Mouse (Mus musculus) liver, embryonic 14.5 days (tissue): Measurements from ENCODE around the gene Alkbh4. TPM values are rescaled to one million over a fixed set of nuclear protein-coding genes. Genes with fewer than 3 reads are reported as not detected.

Experiments
- ATAC-seq: fragments of 200-750 bp; cut with Nextera tagmentation; 2 replicates; pipeline ENCODE4 v1.8.0; 2017; ENCODE audit warnings: moderate number of reproducible peaks, mild to moderate bottlenecking, moderate library complexity; ENCODE audit not compliant: insufficient read depth
- DNase-seq, 3 experiments: peaks; one replicate each; pipeline ENCODE4 v3.0.0-alpha.2; 2012 to 2013; ENCODE audit warnings: low read depth in 3 of 3, low spot score in 3 of 3
- H3K27ac ChIP-seq: fragments of 300-500 bp; sonication (generic); 2 replicates; pipeline ENCODE4 v1.5.1; 2014; ENCODE audit warnings: moderate library complexity, mild to moderate bottlenecking, control low read depth, inconsistent platforms
- H3K27me3 ChIP-seq: fragments of 300-500 bp; sonication (generic); 2 replicates; pipeline ENCODE4 v1.6.1; 2014; ENCODE audit warnings: mild to moderate bottlenecking, low read length, moderate library complexity; ENCODE audit not compliant: control insufficient read depth, insufficient read depth
- H3K36me3 ChIP-seq: fragments of 300-500 bp; sonication (generic); replicated peaks from 2 replicates; pipeline ENCODE4 v1.6.1; 2014; ENCODE audit warnings: low read depth; ENCODE audit not compliant: control insufficient read depth, insufficient read depth
- H3K4me1 ChIP-seq, 2 experiments: fragments of 200-500 bp in 1 of 2; fragments of 300-500 bp in 1 of 2; sonication (generic) in 1 of 2; replicated peaks; 2 replicates each; pipeline ENCODE4 v1.6.1; 2012 to 2014; ENCODE audit warnings: antibody characterized with exemption in 1 of 2, inconsistent platforms in 1 of 2, low read length in 1 of 2; ENCODE audit not compliant: control insufficient read depth in 2 of 2, insufficient read depth in 2 of 2
- H3K4me2 ChIP-seq: fragments of 300-500 bp; sonication (generic); 2 replicates; pipeline ENCODE4 v1.6.1; 2014; ENCODE audit warnings: low read depth, mild to moderate bottlenecking, control low read depth, moderate library complexity
- H3K4me3 ChIP-seq, 2 experiments: fragments of 200-500 bp in 1 of 2; fragments of 300-500 bp in 1 of 2; sonication (generic) in 1 of 2; 2 replicates each; pipeline ENCODE4 v1.5.1; 2012 to 2014; ENCODE audit warnings: low read depth in 2 of 2, low read length in 2 of 2, mild to moderate bottlenecking in 2 of 2, control low read depth in 1 of 2, inconsistent platforms in 1 of 2, moderate library complexity in 1 of 2; ENCODE audit not compliant: insufficient read depth in 1 of 2
- H3K9ac ChIP-seq: fragments of 300-500 bp; sonication (generic); replicated peaks from 2 replicates; pipeline ENCODE4 v1.6.1; 2014; ENCODE audit warnings: mild to moderate bottlenecking, control low read depth, moderate library complexity
- H3K9me3 ChIP-seq: fragments of 300-500 bp; sonication (generic); 2 replicates; pipeline ENCODE4 v1.6.1; 2016; ENCODE audit warnings: low read length, mixed read lengths; ENCODE audit not compliant: control insufficient read depth
- CTCF ChIP-seq: IDR thresholded peaks from 2 replicates; pipeline ENCODE4 v1.5.1; 2016; ENCODE audit warnings: antibody characterized with exemption, low read depth, control low read depth
- EP300 ChIP-seq: IDR thresholded peaks from 2 replicates; pipeline ENCODE4 v1.6.1; 2016; ENCODE audit warnings: antibody characterized with exemption, low read depth
- WGBS: fragments of 180-500 bp; shearing (Covaris S2); extraction: QIAGEN DNeasy Blood & Tissue Kit; methylation state at CpG from one replicate; pipeline ENCODE4 v1.1.7; 2014; ENCODE audit not compliant: insufficient replicate concordance; 5-methylcytosine and 5-hydroxymethylcytosine counted together
- polyA plus RNA-seq, 2 experiments: library from polyadenylated mRNA; depleted of rRNA in 1 of 2; stranded (reverse) in 1 of 2; unstranded in 1 of 2; fragments of >200 nt; fragmentation: Nextera tagmentation in 1 of 2; extraction: Ambion mirVana in 1 of 2; gene quantifications; 2 replicates each; pipeline versions ENCODE4 v1.2.1 to v1.2.3; 2012 to 2014

Alkbh4 gene
- polyA plus RNA-seq, 2 experiments: 7.0 to 8.2 TPM

- peaks cover 4% of the 10 kb centered on the region for H3K9me3 ChIP-seq
- ATAC-seq: peak; percentile 38; the same call in 1 of the 2 replicates
- TF ChIP-seq CTCF (no peak), EP300 (no peak)
- H3K36me3 ChIP-seq: no peaks in the 10 kb centered on the region
- 13% methylated on average over 17 of the region's 17 CpGs for WGBS
- peak overlapping the region; percentile 1; the same call in 1 of the 2 replicates for H3K27ac ChIP-seq
- no peaks in the 10 kb centered on the region for H3K27me3 ChIP-seq
- H3K4me2 ChIP-seq: peak overlapping the region; percentile 81
- peak overlapping the region; percentile 58 to 65 for H3K4me3 ChIP-seq
- H3K9ac ChIP-seq: peak overlapping the region; percentile 71
- DNase-seq: peak in 1 of 3 experiments; percentile 30
- H3K4me1 ChIP-seq: peaks cover 0 to 15% of the 10 kb centered on the region in 2 experiments; a peak in 3 of 4 replicates
Observed at GRCm38 (mm10) chr5:136171363-136172341, 35.7 kb downstream of the Alkbh4 start.

GRCm38 (mm10) chr5:136172939-136173338 lies 37.0 kb downstream of the Alkbh4 start:
- ATAC-seq (no peak), DNase-seq (no peak)
- TF ChIP-seq EP300 (no peak), CTCF (no peak)
- Histone ChIP-seq H3K36me3 (no peaks in the 10 kb centered on the region), H3K4me3 (no peak overlapping the region), H3K4me2 (no peak overlapping the region), H3K27ac (no peak overlapping the region), H3K9me3 (peaks cover 4% of the 10 kb centered on the region), H3K27me3 (no peaks in the 10 kb centered on the region), H3K4me1 (peaks cover 0 to 15% of the 10 kb centered on the region in 2 experiments; a peak in 3 of 4 replicates), H3K9ac (no peak overlapping the region)
- 62% methylated on average over 9 of the region's 9 CpGs for WGBS

GRCm38 (mm10) chr5:136173606-136174463 lies 37.9 kb downstream of the Alkbh4 start:
- WGBS: 38% methylated on average over 9 of the region's 9 CpGs
- Histone ChIP-seq H3K36me3 (no peaks in the 10 kb centered on the region; the same call in 1 of the 2 replicates), H3K4me2 (no peak overlapping the region), H3K9ac (no peak overlapping the region), H3K9me3 (no peaks in the 10 kb centered on the region), H3K4me1 (peaks cover 0 to 15% of the 10 kb centered on the region in 2 experiments; a peak in 3 of 4 replicates), H3K4me3 (no peak overlapping the region), H3K27me3 (no peaks in the 10 kb centered on the region), H3K27ac (no peak overlapping the region)
- no peak for TF ChIP-seq EP300
- no peak for TF ChIP-seq CTCF
- no peak for DNase-seq
- no peak for ATAC-seq

DNA sequence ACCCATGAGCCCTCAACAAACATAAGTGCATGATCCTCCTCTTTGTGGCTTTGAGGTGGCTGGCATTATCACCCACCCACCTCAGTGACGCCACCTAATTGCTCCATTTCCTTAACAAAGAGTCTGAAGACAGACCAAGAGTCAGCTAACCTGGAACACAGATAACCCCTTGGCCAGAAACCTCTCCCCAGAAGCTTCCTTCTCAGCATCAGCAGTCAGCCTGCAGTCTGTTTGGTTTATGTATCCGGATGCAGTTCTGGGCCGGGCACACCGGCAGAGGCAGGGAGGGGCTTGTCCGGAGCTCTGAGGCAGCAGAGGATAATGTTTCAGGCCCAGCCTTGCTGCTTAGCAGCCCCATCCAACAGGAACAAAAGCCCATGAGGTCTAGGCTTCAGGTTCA lies 43.6 kb downstream of the Alkbh4 start:
- H3K9me3 ChIP-seq: no peaks in the 10 kb centered on the region
- H3K27me3 ChIP-seq: no peaks in the 10 kb centered on the region
- no peak overlapping the region for H3K4me2 ChIP-seq
- TF ChIP-seq CTCF: no peak
- no peak for TF ChIP-seq EP300
- H3K4me3 ChIP-seq: no peak overlapping the region
- no peak for DNase-seq
- no peak overlapping the region for H3K9ac ChIP-seq
- WGBS: 64% methylated on average over 5 of the region's 5 CpGs
- no peak overlapping the region for H3K27ac ChIP-seq
- H3K4me1 ChIP-seq: no peaks in the 10 kb centered on the region
- H3K36me3 ChIP-seq: peaks cover 12% of the 10 kb centered on the region
- ATAC-seq: no peak
